Mouse (Mus musculus): Measurements from ENCODE around the gene Llgl2. TPM values are rescaled to one million over a fixed set of nuclear protein-coding genes. Genes with fewer than 3 reads are reported as not detected.

The Llgl2 gene
- total RNA-seq, 2 experiments from 2014 or later: 17.5 to 18.2 TPM

DNA sequence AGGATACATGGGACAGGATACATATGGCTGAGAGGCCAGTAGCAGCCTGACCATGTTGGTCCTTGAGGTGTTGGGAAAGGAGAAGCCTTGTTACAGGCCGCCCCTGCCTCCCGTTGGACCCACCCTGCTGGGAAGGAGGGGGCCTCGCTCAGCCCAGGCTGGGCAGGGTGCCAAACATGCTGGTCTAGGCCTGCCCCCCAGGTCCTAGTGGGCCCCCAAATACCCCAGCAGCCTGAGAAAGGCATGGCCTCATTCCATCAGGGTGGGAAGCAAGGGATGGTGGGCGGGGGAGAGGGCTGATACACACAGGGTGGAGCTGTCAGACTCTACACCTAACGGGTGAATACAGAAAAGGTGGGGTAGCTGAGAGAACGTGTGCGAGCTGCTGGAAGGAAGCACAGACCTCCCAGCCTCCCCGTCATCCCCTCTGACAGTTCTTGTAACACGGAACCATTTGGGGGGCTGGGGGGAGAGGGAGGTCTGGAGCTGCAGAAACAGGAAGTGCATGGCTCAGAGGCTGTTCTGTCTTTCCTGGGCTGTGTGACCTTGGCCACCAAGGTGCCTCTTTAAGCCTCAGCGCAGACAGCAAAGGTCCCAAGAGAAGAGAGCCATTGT lies 15.0 kb upstream of the Llgl2 start:
- DNase-seq: peak; percentile 59 to 69

GRCm38 (mm10) chr11:115809311-115809781 lies 14.5 kb upstream of the Llgl2 start:
- DNase-seq: peak; percentile 72 to 91

GRCm38 (mm10) chr11:115810377-115810776 lies 13.5 kb upstream of the Llgl2 start:
- peak; percentile 75 to 81 for DNase-seq

GRCm38 (mm10) chr11:115811381-115812093 lies 12.3 kb upstream of the Llgl2 start:
- DNase-seq: no peak

- DNase-seq: peak; percentile 68 to 81
Observed at GRCm38 (mm10) chr11:115812095-115812494, 11.8 kb upstream of the Llgl2 start.

DNA sequence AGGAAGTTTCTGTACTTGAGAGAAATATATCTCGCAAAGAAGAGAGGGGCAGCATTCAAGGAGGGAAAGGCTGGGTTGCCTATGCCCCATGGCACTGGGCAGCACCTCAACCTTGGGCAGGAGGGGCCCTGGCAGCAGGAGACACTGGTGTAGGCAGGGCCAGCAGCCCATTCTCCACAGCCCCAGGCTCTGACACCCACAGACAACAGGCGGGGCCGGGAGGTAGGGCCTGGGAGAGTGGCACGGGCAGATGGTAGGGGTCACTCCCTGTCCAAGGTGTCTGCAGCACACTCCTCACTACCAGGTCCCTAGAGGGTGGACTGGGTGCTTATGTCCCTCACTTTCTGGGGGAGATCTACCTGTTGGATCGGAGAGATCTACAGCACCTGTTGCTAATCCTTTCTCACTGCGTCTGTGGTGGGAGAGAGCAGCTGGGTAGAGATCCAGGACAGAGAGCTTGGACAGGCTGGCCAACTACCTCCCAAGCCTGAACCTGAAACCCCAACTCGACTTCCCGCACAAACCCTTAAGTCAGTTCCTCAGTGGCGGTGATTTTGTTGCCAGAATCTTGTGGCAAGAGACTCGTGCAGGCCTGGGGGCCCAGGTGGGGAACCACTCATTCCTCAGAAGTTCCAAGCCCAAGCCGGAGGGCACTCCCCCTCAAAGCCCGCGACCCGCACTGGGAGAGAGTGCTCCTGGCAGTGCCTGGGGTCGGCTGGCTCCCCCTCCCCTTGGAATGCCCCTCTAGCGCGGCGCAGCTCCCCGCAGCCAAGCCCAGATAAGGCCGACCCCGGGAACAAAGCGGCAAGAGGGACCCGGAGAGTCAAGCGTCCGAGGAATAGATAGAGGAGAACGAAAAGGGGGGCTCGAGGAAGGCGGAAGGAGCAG lies 11.1 kb upstream of the Llgl2 start:
- DNase-seq: peak in 1 of 2 experiments; percentile 58

GRCm38 (mm10) chr11:115813507-115814296 lies 10.1 kb upstream of the Llgl2 start, which contains the start of gene Caskin2:
TSS of gene Caskin2 (minus strand) at chr11:115813639.
- DNase-seq: peak; percentile 96

DNA sequence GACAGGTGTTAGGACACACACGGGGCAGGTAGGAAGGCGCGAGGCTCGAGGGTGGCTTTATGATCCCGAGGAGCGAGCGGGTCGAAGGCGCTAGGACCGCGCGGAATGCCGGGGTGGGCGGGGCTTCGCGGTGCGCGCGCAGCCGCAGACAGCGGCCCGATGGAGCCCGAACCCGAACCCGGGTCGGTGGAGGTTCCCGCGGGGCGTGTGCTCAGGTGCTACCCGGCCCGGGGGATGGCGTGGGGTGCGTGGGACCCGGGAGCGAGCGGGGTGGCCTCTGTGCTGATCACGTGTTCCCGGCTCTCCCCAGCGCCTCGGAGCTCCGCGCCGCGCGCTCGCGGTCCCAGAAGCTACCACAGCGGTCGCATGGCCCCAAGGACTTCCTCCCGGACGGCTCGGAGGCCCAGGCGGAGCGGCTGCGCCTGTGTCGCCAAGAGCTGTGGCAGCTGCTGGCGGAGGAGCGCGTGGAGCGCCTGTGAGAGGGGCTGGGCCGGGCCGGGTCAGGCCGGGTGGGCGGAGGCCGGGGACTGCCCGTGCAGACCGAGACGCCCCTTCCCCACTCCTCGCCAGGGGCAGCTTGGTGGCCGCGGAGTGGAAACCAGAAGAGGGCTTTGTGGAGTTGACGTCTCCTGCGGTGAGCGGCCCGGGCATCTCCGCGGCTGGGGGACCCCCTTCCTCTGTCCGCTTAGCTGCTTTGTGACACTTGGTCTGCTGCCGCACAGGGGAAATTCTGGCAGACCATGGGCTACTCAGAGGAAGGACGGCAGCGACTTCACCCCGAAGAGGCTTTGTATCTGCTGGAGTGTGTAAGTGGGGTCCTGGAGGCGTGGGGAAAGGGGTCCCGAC lies 9.0 kb upstream of the Llgl2 start, which contains the start of gene Tsen54:
Tsen54 (plus strand) TSS at position 120 of the 846 bp plus-strand sequence.
- peak; percentile 89 to 94 for DNase-seq

DNA sequence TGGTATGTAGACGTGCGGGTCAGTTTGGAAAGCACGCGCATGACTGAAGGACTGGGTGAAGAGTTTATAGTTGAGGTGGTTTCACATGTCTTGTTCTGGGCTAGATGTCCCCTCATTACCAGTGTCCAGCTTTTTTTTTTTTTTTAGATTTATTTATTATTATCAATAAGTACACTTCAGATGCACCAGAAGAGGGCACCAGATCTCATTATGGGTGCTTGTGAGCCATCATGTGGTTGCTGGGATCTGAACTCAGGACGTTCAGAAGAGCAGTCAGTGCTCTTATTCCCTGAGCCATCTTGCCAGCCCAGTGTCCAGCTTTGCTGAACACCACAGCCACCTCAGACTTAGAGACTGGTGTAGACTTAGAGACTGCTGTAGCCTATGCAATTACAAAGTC lies 6.5 kb upstream of the Llgl2 start:
- DNase-seq: no peak

- DNase-seq: no peak
Observed at GRCm38 (mm10) chr11:115819915-115820623, 3.8 kb upstream of the Llgl2 start.

GRCm38 (mm10) chr11:115821001-115821400 lies 2.8 kb upstream of the Llgl2 start:
- no peak for DNase-seq

- DNase-seq: no peak
Observed at GRCm38 (mm10) chr11:115824813-115825212, 964 bp downstream of the Llgl2 start.

DNA sequence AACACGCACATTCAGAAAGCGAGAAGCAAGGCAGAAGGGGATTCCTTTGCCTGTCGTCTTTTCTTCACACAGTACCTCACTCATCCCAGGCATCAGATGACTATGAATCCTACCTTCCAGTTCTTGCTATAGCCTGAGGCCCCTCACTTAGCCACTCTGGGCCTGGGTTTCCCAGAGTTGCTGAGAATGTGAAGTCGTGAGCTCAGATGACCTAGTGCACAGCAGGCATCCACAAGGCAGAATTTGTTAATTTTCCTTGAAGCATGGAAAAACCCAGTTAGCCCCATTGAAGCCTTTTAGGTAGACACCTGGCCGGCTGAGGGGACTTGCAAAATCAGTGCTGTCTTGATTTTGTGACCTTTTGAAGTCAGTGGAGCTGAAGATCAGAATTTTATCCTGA lies 2.6 kb downstream of the Llgl2 start:
- no peak for DNase-seq

DNA sequence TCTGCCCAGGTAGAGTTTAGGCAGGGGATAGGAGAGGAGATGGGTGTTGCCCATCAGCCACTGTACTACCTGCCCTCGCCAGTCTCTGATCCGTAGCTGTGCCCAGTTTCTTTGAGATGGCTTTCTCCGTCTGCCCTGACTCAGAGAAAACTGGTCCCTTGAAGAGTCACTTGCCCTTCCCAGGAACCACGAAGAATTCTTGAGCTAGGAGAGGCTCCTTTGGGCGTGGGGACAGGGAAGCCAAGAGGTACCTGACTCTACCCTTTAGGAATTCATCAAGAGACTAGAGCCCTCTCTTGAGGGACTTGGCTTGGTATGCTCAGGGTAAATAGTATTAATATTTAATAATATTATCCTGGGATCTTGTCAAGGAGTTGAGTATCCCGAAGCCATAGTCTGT lies 3.8 kb downstream of the Llgl2 start:
- no peak for DNase-seq

- no peak for DNase-seq
Observed at GRCm38 (mm10) chr11:115829036-115829435, 5.2 kb downstream of the Llgl2 start.

- no peak for DNase-seq
Observed at GRCm38 (mm10) chr11:115830550-115831325, 6.9 kb downstream of the Llgl2 start.

DNA sequence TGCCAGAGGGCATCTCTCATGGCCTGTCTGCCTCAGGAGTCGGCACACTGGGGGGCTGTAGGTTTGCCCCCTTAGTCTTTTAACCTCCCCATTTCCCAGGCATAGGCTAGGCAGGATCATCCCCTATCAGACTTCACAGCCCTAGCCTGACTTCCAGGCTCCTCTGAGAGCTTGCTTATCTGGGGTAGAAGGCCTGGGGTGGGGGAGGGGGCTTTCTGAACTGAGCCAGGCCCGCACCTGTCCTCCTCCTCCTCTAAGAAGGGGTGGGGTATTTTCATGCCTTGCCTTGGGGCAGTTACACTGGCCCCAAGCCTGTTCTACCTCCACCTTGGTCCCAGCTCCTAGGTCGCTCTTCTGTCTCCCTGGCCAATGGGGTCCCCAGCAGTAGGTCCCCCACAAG lies 7.7 kb downstream of the Llgl2 start:
- DNase-seq: no peak

DNA sequence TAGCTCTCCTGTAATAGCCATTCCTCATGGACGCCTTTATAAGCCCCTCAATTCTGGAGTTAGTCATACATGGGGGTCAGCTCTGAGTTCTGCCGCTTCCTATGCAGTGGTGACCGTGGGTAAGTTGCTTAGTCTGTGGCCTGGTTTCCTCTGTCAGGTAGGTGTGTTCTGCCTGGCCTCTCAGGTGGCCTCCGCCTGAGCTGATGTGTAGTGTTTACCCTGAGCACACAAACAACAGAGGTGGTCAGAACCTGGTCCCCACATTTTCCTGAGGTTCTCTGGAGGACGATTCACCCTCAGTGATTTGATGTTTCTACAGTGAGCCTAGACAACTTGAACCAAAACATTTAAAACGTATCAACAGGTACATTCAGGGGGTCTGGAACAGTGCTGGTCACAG lies 8.2 kb downstream of the Llgl2 start:
- no peak for DNase-seq

DNA sequence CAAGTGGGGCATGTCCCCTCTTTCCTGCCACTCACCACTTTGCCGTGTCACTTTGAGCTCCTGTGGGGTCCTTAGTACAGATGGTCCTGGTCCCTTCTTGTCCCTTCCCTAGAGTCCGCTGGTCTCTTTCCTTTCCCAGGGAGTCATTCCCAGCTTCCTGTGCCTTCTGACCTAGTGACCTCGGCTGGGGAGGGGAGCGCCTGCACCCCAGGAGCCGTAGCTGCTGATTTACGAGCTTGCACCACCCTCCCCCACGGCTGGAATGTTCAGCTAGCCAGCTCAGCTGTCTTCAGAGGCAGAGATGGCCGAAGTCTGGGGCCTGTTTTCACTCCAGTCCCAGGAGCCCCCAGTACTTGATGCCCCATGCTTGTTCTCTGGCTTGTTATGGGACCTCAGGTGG lies 8.7 kb downstream of the Llgl2 start:
- peak; percentile 34 to 60 for DNase-seq

Measured in heart, adult 18-20 months (tissue).